Mouse (Mus musculus) layer of hippocampus, postnatal 36 days (tissue): ENCODE data around the gene Vmn1r51. TPM values are rescaled to one million over a fixed set of nuclear protein-coding genes. Genes with fewer than 3 reads are reported as not detected.
"Not testable (repeated sequence)": the region's sequence is repeated elsewhere in the genome, so short reads cannot be mapped to it uniquely, and the experiment has no call there.

Source experiments
- DNase-seq, 2 experiments: peaks; one replicate each; pipeline ENCODE4 v3.0.0; 2022
- total RNA-seq, 2 experiments: library from RNA; stranded (reverse); gene quantifications; 2 replicates each; pipeline ENCODE4 v1.2.3; 2021

Vmn1r51 gene
- not detected for total RNA-seq

- not testable (repeated sequence) for DNase-seq
Measured at GRCm38 (mm10) chr6:90122296-90122695, at the start of gene Vmn1r51. TSS of gene Vmn1r51 (plus strand) at chr6:90122596.

GRCm38 (mm10) chr6:90078406-90078805 lies 44.0 kb upstream of the Vmn1r51 start, which contains the start of gene Vmn1r49:
TSS of gene Vmn1r49 (minus strand) at chr6:90078506.
- DNase-seq = no peak

GRCm38 (mm10) chr6:90100566-90100965 lies 21.8 kb upstream of the Vmn1r51 start:
- DNase-seq = no peak

- DNase-seq = no peak
Measured at GRCm38 (mm10) chr6:90101130-90101529, 21.3 kb upstream of the Vmn1r51 start, which contains the start of gene Vmn1r50. TSS of gene Vmn1r50 (plus strand) at chr6:90101430.

- DNase-seq = no peak
Measured at GRCm38 (mm10) chr6:90160139-90160538, 37.7 kb downstream of the Vmn1r51 start.

- DNase-seq = no peak
Measured at GRCm38 (mm10) chr6:90174508-90174907, 52.1 kb downstream of the Vmn1r51 start, which contains the start of gene Vmn1r52. TSS of gene Vmn1r52 (plus strand) at chr6:90174808.

Other genes with a start within 250 kb of the Vmn1r51 start
- not detected for gene Vmn1r42, start 246.2 kb upstream of the Vmn1r51 start, total RNA-seq
- not detected for gene Vmn1r43, start 246.2 kb upstream of the Vmn1r51 start, total RNA-seq
- gene Vmn1r44, start 238.9 kb upstream of the Vmn1r51 start, total RNA-seq = not detected
- not detected for gene Vmn1r45, start 182.0 kb upstream of the Vmn1r51 start, total RNA-seq
- gene Vmn1r46, start 153.3 kb upstream of the Vmn1r51 start, total RNA-seq = not detected
- not detected for gene Vmn1r47, start 106.4 kb upstream of the Vmn1r51 start, total RNA-seq
- not detected for gene Vmn1r48, start 85.8 kb upstream of the Vmn1r51 start, total RNA-seq
- not detected for gene Vmn1r49, start 44.1 kb upstream of the Vmn1r51 start, total RNA-seq
- not detected for gene Vmn1r50, start 21.2 kb upstream of the Vmn1r51 start, total RNA-seq
- not detected for gene Vmn1r52, start 52.2 kb downstream of the Vmn1r51 start, total RNA-seq
- gene V1ra8, start 80.2 kb downstream of the Vmn1r51 start, total RNA-seq = not detected
- not detected for gene Vmn1r53, start 101.8 kb downstream of the Vmn1r51 start, total RNA-seq
- not detected for gene Vmn1r54, start 123.7 kb downstream of the Vmn1r51 start, total RNA-seq
- gene BC048671, start 178.6 kb downstream of the Vmn1r51 start, total RNA-seq = not detected
- not detected for gene Chst13, start 202.6 kb downstream of the Vmn1r51 start, total RNA-seq
- gene Uroc1, start 210.7 kb downstream of the Vmn1r51 start, total RNA-seq = not detected
- gene Zxdc, start 246.9 kb downstream of the Vmn1r51 start, total RNA-seq = 10 to 100 TPM; 29.6 to 33.5 TPM